Comparison of ENCODE assay signal across 21 mouse cellular contexts in genomic region chr9:10448987-10449563, GRCm38 (mm10).
DNase-seq lines count a peak whose midpoint lies in the region; ATAC-seq and TF ChIP-seq lines count a peak whose summit lies in the region.
"Had no signal": no experiment of that assay in that cellular context is flagged by ENCODE, and none has a peak within 500 bp of the region (broad histone marks: within the 10 kb centered on the region; RNA-seq: fewer than 3 reads in every experiment).

No protein-coding gene starts in this region.

- no peak for TF ChIP-seq CTCF in forebrain, postnatal 0 days (IDR thresholded peaks at IDR 0.05; ENCODE audit: low read depth)

- H3K27ac ChIP-seq in forebrain, embryonic 11.5 days (ENCODE audit: low read depth, low read length) = no peak overlapping the region
- no peak overlapping the region for H3K27ac ChIP-seq in forebrain, postnatal 0 days (ENCODE audit: low read depth, low read length)
- no peak overlapping the region for H3K27ac ChIP-seq in midbrain, embryonic 12.5 days (replicated peaks)
- no peak overlapping the region for H3K27ac ChIP-seq in midbrain, embryonic 16.5 days (ENCODE audit: low read length)
- H3K27ac ChIP-seq: heart, embryonic 15.5 days; kidney, embryonic 15.5 days; liver, embryonic 13.5 days; neural tube, embryonic 12.5 days had no signal

- no peaks in the 10 kb centered on the region for H3K9me3 ChIP-seq in forebrain, embryonic 11.5 days (ENCODE audit: control insufficient read depth, low read length)
- H3K9me3 ChIP-seq in forebrain, postnatal 0 days (ENCODE audit: low read length) = no peaks in the 10 kb centered on the region
- no peaks in the 10 kb centered on the region for H3K9me3 ChIP-seq in midbrain, embryonic 12.5 days
- no peaks in the 10 kb centered on the region for H3K9me3 ChIP-seq in midbrain, embryonic 16.5 days (replicated peaks; ENCODE audit: control insufficient read depth, low read length, poor library complexity, severe bottlenecking)
- H3K9me3 ChIP-seq: heart, embryonic 15.5 days; kidney, embryonic 15.5 days; liver, embryonic 13.5 days; neural tube, embryonic 12.5 days had no signal

- H3K36me3 ChIP-seq in forebrain, embryonic 11.5 days (ENCODE audit: control insufficient read depth, insufficient read depth, low read length) = no peaks in the 10 kb centered on the region
- H3K36me3 ChIP-seq in forebrain, postnatal 0 days (ENCODE audit: insufficient read depth) = no peaks in the 10 kb centered on the region
- H3K36me3 ChIP-seq in midbrain, embryonic 12.5 days = no peaks in the 10 kb centered on the region
- no peaks in the 10 kb centered on the region for H3K36me3 ChIP-seq in midbrain, embryonic 16.5 days (ENCODE audit: control insufficient read depth, insufficient read depth, low read length)
- H3K36me3 ChIP-seq: heart, embryonic 15.5 days; kidney, embryonic 15.5 days; liver, embryonic 13.5 days; neural tube, embryonic 12.5 days had no signal

- peak; percentile 78 for ATAC-seq in forebrain, embryonic 11.5 days (replicated peaks; ENCODE audit: low FRiP score)
- no peak for ATAC-seq in forebrain, postnatal 0 days
- peak; percentile 62 for ATAC-seq in midbrain, embryonic 12.5 days (ENCODE audit: low FRiP score, low read depth)
- no peak for ATAC-seq in midbrain, embryonic 16.5 days
- ATAC-seq in CD4-positive, CD25-positive, alpha-beta regulatory T cell, adult 4 months = no peak

- no peak overlapping the region for H3K4me3 ChIP-seq in forebrain, embryonic 11.5 days (ENCODE audit: low read depth, low read length)
- no peak overlapping the region for H3K4me3 ChIP-seq in forebrain, postnatal 0 days (ENCODE audit: low read depth, low read length)
- H3K4me3 ChIP-seq in midbrain, embryonic 12.5 days = no peak overlapping the region
- no peak overlapping the region for H3K4me3 ChIP-seq in midbrain, embryonic 16.5 days (ENCODE audit: low read depth, low read length)
- H3K4me3 ChIP-seq: heart, embryonic 15.5 days; kidney, embryonic 15.5 days; liver, embryonic 13.5 days; neural tube, embryonic 12.5 days had no signal

- H3K9ac ChIP-seq in forebrain, embryonic 11.5 days (ENCODE audit: low read length) = no peak overlapping the region
- H3K9ac ChIP-seq in forebrain, postnatal 0 days = no peak overlapping the region
- no peak overlapping the region for H3K9ac ChIP-seq in midbrain, embryonic 12.5 days (replicated peaks)
- no peak overlapping the region for H3K9ac ChIP-seq in midbrain, embryonic 16.5 days (ENCODE audit: low read depth, low read length)
- H3K9ac ChIP-seq: heart, embryonic 15.5 days; kidney, embryonic 15.5 days; liver, embryonic 13.5 days; neural tube, embryonic 12.5 days had no signal

- H3K27me3 ChIP-seq in forebrain, embryonic 11.5 days (ENCODE audit: control insufficient read depth, insufficient read depth, low read length) = no peaks in the 10 kb centered on the region
- H3K27me3 ChIP-seq in forebrain, postnatal 0 days (ENCODE audit: insufficient read depth, low read length) = no peaks in the 10 kb centered on the region
- H3K27me3 ChIP-seq in midbrain, embryonic 12.5 days = peaks cover 4% of the 10 kb centered on the region; the same call in 1 of the 2 replicates
- no peaks in the 10 kb centered on the region for H3K27me3 ChIP-seq in midbrain, embryonic 16.5 days (ENCODE audit: control insufficient read depth, insufficient read depth, low read depth, low read length)
- H3K27me3 ChIP-seq: heart, embryonic 15.5 days; kidney, embryonic 15.5 days; liver, embryonic 13.5 days; neural tube, embryonic 12.5 days had no signal

- DNase-seq in forebrain, embryonic 11.5 days (ENCODE audit: low spot score) = no peak
- no peak for DNase-seq in forebrain, postnatal 0 days
- DNase-seq in WW6 (ENCODE audit: low read depth, low spot score) = peak; percentile 49
- DNase-seq in layer of hippocampus, adult 9-10 months (ENCODE audit: low spot score) = no peak
- DNase-seq: adrenal gland, postnatal 36 days; cerebellum, adult 11 months; cerebellum, postnatal 10 days; kidney, adult 11 months; kidney, postnatal 36 days; liver, embryonic 13.5 days; lung, adult 2 months; lung, postnatal 14 days; retina, postnatal 1 day; right cerebral cortex, postnatal 25 days; spleen, adult 18-20 months had no signal

- 25% methylated on average over 3 of the region's 3 CpGs for WGBS in forebrain, embryonic 11.5 days
- whole genome bisulfite sequencing in forebrain, postnatal 0 days = 20% methylated on average over 3 of the region's 3 CpGs
- WGBS in midbrain, embryonic 12.5 days = 16% methylated on average over 3 of the region's 3 CpGs
- WGBS in midbrain, embryonic 16.5 days = 16% methylated on average over 3 of the region's 3 CpGs

- no peak overlapping the region for H3K4me2 ChIP-seq in forebrain, embryonic 11.5 days (ENCODE audit: low read depth, low read length, severe bottlenecking)
- no peak overlapping the region for H3K4me2 ChIP-seq in forebrain, postnatal 0 days (ENCODE audit: low read depth)
- no peak overlapping the region for H3K4me2 ChIP-seq in midbrain, embryonic 12.5 days (replicated peaks)
- H3K4me2 ChIP-seq in midbrain, embryonic 16.5 days (ENCODE audit: low read length) = no peak overlapping the region
- H3K4me2 ChIP-seq: heart, embryonic 15.5 days; kidney, embryonic 15.5 days; liver, embryonic 13.5 days; neural tube, embryonic 12.5 days had no signal

- peaks cover 6% of the 10 kb centered on the region; the same call in 1 of the 2 replicates for H3K4me1 ChIP-seq in forebrain, embryonic 11.5 days (replicated peaks; ENCODE audit: control insufficient read depth, insufficient read depth, low read length)
- H3K4me1 ChIP-seq in forebrain, postnatal 0 days (ENCODE audit: insufficient read depth) = no peaks in the 10 kb centered on the region
- H3K4me1 ChIP-seq in midbrain, embryonic 12.5 days = 0 out of 2 replicates have a peak, but pooled peaks cover 4% of the 10 kb centered on the region
- peaks cover 7% of the 10 kb centered on the region for H3K4me1 ChIP-seq in midbrain, embryonic 16.5 days (ENCODE audit: control insufficient read depth, insufficient read depth, low read length)
- H3K4me1 ChIP-seq: heart, embryonic 15.5 days; kidney, embryonic 15.5 days; liver, embryonic 13.5 days had no signal

Comparison
In these comparisons a context has a peak if more than half of its experiments do, and no peak if none do; other contexts are left out.
1. ATAC-seq: peak in forebrain, embryonic 11.5 days (single experiment) and midbrain, embryonic 12.5 days (single experiment); none in forebrain, postnatal 0 days (single experiment), midbrain, embryonic 16.5 days (single experiment) and CD4-positive, CD25-positive, alpha-beta regulatory T cell, adult 4 months (single experiment).